Mouse (Mus musculus) stomach, embryonic 16.5 days (tissue): ENCODE measurements at regions not wholly inside any gene's neighbourhood (a gene's known extent, or its start where the extent isn't known, plus 50 kb on each side); places are given as distances from the start of the nearest gene placed in this dataset.

Experiments used
- ATAC-seq: fragments of 200-750 bp; cut with Nextera tagmentation; 2 replicates; pipeline ENCODE4 v1.8.0; 2017; ENCODE audit warnings: moderate number of reproducible peaks, moderate TSS enrichment; ENCODE audit not compliant: insufficient read depth, low FRiP score
- H3K27ac ChIP-seq: fragments of 300-500 bp; sonication (generic); 2 replicates; pipeline ENCODE4 v1.5.1; 2014; ENCODE audit warnings: low read length
- H3K27me3 ChIP-seq: fragments of 300-500 bp; sonication (generic); 2 replicates; pipeline ENCODE4 v1.6.1; 2014; ENCODE audit warnings: low read length, control low read depth, mixed read lengths; ENCODE audit not compliant: control insufficient read depth, insufficient read depth
- H3K36me3 ChIP-seq: fragments of 300-500 bp; sonication (generic); 2 replicates; pipeline ENCODE4 v1.6.1; 2014; ENCODE audit warnings: low read length; ENCODE audit not compliant: control insufficient read depth, insufficient read depth
- H3K4me1 ChIP-seq: fragments of 300-500 bp; sonication (generic); 2 replicates; pipeline ENCODE4 v1.6.1; 2014; ENCODE audit warnings: low read length, control low read depth, mixed read lengths; ENCODE audit not compliant: control insufficient read depth, insufficient read depth
- H3K4me2 ChIP-seq: fragments of 300-500 bp; sonication (generic); 2 replicates; pipeline ENCODE4 v1.6.1; 2014; ENCODE audit warnings: low read depth, low read length, mixed read lengths
- H3K4me3 ChIP-seq: fragments of 300-500 bp; sonication (generic); replicated peaks from 2 replicates; pipeline ENCODE4 v1.5.1; 2014; ENCODE audit warnings: mild to moderate bottlenecking, low read length
- H3K9ac ChIP-seq: fragments of 300-500 bp; sonication (generic); 2 replicates; pipeline ENCODE4 v1.6.1; 2014; ENCODE audit warnings: low read length
- H3K9me3 ChIP-seq: fragments of 300-500 bp; sonication (generic); replicated peaks from 2 replicates; pipeline ENCODE4 v1.6.1; 2016; ENCODE audit warnings: low read length, control low read depth; ENCODE audit not compliant: control insufficient read depth
- WGBS: fragments of 180-500 bp; shearing (Covaris S2); extraction: QIAGEN DNeasy Blood & Tissue Kit; methylation state at CpG from one replicate; pipeline ENCODE4 v1.1.7; 2014; 5-methylcytosine and 5-hydroxymethylcytosine counted together

DNA sequence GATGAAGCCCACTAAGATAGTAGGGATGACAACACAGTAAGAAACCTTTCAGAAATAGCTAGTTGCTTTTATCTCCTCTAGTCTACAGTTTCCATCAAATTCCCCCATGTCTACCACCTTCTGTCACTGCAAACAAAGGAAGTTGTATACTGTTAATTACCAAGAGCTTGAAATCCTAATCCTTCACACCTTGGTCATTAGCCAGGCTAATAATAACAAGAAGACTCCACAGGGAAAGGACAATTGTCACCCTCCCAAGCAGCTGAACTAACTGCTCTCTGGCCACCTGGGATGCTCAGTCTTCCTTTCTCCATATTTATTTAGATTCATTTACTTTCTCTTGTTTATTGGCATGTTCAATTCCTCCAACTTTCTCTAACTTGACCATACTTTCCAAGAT is 130.5 kb upstream of the Tll1 start:
- no peak overlapping the region for H3K27ac ChIP-seq
- H3K4me1 ChIP-seq, result no peaks in the 10 kb centered on the region
- no peaks in the 10 kb centered on the region for H3K36me3 ChIP-seq
- no peak overlapping the region for H3K4me3 ChIP-seq
- ATAC-seq, result no peak
- no peaks in the 10 kb centered on the region for H3K27me3 ChIP-seq
- H3K4me2 ChIP-seq, result no peak overlapping the region
- no peak overlapping the region for H3K9ac ChIP-seq
- no peaks in the 10 kb centered on the region for H3K9me3 ChIP-seq

DNA sequence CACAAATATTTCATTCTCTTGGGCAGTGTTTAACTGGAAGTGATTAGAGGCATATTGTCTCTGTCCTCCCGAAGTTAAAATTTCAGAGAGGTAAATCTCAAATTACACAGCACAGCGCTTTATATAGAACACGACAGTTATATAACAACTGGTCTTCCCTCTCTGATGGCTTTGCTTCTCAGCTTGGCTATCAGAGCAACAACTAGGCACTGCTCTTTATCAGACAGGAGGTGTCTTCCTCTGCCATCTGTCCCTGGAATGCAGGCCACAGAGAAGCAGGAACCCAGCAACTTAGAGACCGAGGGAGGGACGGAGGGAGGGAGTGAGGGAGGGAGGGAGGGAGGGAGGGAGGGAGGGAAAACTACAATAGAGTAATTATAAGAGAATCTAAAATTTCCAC is 129.4 kb upstream of the Tll1 start:
- Histone ChIP-seq H3K4me3 (no peak overlapping the region), H3K27me3 (no peaks in the 10 kb centered on the region), H3K9me3 (no peaks in the 10 kb centered on the region), H3K27ac (no peak overlapping the region), H3K4me1 (no peaks in the 10 kb centered on the region), H3K4me2 (no peak overlapping the region), H3K36me3 (no peaks in the 10 kb centered on the region), H3K9ac (no peak overlapping the region)
- ATAC-seq, result no peak
- 29% methylated on average over 5 of the region's 5 CpGs for WGBS

DNA sequence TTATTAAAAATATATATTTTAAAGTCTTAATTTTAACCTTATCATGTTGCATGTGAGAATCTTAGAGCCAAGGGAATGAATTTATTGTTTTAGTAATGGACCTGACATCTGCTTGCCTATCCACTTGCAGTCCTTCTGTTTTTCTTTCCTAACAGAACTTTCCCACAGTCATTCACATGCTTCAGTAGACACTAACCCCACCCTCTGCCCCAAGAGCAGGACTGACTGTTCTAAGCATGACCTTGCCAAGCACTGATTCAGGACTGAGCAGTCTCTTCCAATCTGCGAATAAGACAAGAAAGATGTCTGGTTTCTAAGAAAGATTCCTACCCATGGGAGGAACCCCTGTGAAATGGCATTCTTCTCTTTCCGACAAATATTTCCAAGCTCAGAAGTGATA is 117.9 kb upstream of the Tll1 start:
- H3K36me3 ChIP-seq, result no peaks in the 10 kb centered on the region
- no peaks in the 10 kb centered on the region for H3K27me3 ChIP-seq
- ATAC-seq, result no peak
- no peak overlapping the region for H3K4me3 ChIP-seq
- H3K4me2 ChIP-seq, result no peak overlapping the region
- no peak overlapping the region for H3K27ac ChIP-seq
- H3K4me1 ChIP-seq, result no peaks in the 10 kb centered on the region
- H3K9ac ChIP-seq, result no peak overlapping the region
- 84% methylated on average over 2 of the region's 2 CpGs for WGBS
- no peaks in the 10 kb centered on the region for H3K9me3 ChIP-seq

DNA sequence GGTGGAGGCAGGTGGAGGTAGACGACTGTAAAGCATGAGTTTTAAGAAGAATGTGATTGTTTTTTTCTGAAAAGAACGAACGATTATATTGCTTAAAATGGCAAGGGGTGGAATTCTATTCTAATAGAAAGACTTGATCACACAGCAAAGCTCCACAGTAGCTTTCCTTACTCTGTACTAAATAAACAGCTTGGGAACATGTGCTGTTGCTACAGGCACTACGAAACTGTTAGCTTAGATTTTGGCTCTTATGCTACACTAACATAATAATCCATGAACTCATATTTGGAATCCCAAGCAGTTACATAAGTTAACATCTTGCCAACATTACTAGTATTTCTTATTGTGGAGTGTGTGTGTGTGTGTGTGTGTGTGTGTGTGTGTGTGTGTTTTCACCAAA is 114.3 kb upstream of the Tll1 start:
- Histone ChIP-seq H3K9me3 (no peaks in the 10 kb centered on the region), H3K4me1 (no peaks in the 10 kb centered on the region), H3K27ac (no peak overlapping the region), H3K4me3 (no peak overlapping the region), H3K9ac (no peak overlapping the region), H3K4me2 (no peak overlapping the region), H3K36me3 (no peaks in the 10 kb centered on the region), H3K27me3 (no peaks in the 10 kb centered on the region)
- no peak for ATAC-seq
- WGBS, result 63% methylated on average over 4 of the region's 4 CpGs

DNA sequence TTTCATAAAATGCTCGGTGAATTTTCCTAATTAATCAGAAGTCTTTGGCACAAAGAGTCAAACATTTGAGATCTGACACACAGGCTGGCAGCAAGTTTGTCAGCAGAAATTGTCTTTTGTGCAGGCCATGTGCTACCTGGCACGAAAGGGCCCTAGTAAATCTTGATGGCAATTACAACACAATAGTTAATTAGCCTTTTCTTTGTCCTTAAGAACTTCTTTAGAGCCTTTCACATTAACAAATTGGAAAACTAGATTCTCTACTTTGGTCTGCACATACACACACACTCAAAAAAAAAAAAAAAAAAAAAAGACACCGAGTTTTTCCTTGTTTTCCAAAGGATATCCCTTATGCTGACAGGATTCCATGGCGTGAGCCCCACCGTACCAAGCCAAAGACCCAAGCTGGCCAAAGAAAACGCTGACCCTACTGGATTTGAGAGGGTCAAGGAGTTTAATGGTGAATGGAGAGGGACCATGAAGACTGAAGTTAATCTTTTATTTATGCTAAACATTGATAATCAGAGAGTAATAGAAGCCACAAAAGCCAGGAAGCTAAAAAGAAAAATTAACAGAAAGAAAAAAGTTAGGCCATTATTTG is 113.2 kb upstream of the Tll1 start:
- Histone ChIP-seq H3K9me3 (no peaks in the 10 kb centered on the region), H3K27me3 (no peaks in the 10 kb centered on the region), H3K4me3 (no peak overlapping the region), H3K27ac (no peak overlapping the region), H3K4me1 (no peaks in the 10 kb centered on the region), H3K9ac (no peak overlapping the region), H3K4me2 (no peak overlapping the region), H3K36me3 (no peaks in the 10 kb centered on the region)
- no peak for ATAC-seq
- 65% methylated on average over 6 of the region's 6 CpGs for WGBS

DNA sequence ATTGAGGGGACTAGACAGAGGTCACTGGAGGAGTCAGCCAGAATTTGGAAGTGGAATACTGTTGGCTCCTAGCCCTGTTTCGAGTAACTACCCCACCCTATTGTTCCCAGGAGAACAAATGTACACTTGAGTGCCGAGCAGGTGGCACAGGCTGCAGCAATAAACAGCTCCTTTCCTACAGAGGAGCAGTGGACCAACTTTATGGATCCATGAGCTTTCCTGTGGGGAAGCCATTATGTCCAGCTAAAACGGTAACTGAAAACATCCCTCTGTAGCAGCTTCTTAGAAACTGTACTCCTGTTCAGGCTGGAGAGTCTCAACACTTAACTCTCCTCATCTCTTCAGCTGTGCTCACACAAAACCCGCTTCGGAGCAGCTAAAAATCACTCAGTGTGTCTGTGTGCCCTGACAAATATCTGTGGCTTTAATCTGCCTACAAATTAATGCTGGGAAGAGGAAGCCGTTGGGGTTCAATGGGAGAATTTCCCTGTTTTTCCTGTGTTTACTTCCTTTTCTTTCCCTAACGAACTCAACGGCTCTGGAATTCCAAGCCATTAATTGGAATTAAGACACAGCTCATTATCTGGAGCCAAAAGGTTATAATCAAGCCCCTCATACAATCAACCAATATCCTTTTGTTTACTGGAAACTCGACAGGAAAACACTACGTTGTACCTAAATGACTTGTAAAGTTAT is 112.6 kb upstream of the Tll1 start:
- no peak overlapping the region for H3K9ac ChIP-seq
- no peak for ATAC-seq
- H3K36me3 ChIP-seq, result no peaks in the 10 kb centered on the region
- no peaks in the 10 kb centered on the region for H3K4me1 ChIP-seq
- H3K4me3 ChIP-seq, result no peak overlapping the region
- no peak overlapping the region for H3K27ac ChIP-seq
- no peaks in the 10 kb centered on the region for H3K27me3 ChIP-seq
- H3K9me3 ChIP-seq, result no peaks in the 10 kb centered on the region
- no peak overlapping the region for H3K4me2 ChIP-seq
- 55% methylated on average over 10 of the region's 10 CpGs for WGBS

DNA sequence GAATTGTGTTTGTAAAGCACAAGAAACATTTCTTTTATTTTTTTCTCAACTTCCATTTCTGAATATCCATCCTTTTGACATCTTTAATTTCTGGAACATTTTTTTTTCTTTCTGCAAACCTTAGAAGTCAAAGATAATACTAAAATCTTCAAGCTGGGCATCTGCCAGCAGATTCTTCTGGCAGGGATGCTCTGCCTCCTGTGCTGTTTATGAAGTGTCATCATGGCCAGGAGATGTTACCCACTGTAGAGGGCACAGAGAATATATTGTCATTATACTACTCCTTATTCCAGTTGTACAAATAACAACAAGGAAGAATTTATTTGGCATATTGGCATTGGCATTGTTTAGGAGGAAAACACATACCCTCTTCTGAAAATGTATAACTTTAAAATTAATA is 111.7 kb upstream of the Tll1 start:
- Histone ChIP-seq H3K4me3 (no peak overlapping the region), H3K27me3 (no peaks in the 10 kb centered on the region), H3K9ac (no peak overlapping the region), H3K4me2 (no peak overlapping the region), H3K9me3 (no peaks in the 10 kb centered on the region), H3K36me3 (no peaks in the 10 kb centered on the region), H3K4me1 (no peaks in the 10 kb centered on the region), H3K27ac (no peak overlapping the region)
- ATAC-seq, result no peak

DNA sequence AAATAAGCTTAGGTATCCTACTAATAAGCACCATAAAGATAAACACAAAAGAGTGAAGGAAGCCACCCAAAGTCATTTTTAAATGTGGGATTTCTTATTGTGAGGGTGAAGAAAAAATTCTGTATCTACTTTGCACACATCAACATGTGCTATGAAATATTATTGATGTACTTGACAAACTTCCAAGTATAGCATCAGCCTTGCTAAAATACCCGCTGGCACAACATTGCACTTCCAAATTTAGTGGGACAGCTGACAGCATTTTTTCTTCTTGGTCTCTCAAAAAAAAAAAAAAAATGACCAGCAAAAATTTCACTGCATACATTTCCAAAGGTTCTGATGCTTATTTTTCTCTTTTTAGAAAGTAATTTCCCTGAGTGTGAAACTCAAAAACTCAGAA is 101.9 kb upstream of the Tll1 start:
- H3K9ac ChIP-seq, result no peak overlapping the region
- no peak overlapping the region for H3K4me3 ChIP-seq
- no peak overlapping the region for H3K4me2 ChIP-seq
- no peaks in the 10 kb centered on the region for H3K9me3 ChIP-seq
- no peaks in the 10 kb centered on the region for H3K4me1 ChIP-seq
- WGBS, result 74% methylated on average over 1 of the region's 1 CpGs
- H3K27ac ChIP-seq, result no peak overlapping the region
- H3K36me3 ChIP-seq, result no peaks in the 10 kb centered on the region
- ATAC-seq, result no peak
- H3K27me3 ChIP-seq, result no peaks in the 10 kb centered on the region

DNA sequence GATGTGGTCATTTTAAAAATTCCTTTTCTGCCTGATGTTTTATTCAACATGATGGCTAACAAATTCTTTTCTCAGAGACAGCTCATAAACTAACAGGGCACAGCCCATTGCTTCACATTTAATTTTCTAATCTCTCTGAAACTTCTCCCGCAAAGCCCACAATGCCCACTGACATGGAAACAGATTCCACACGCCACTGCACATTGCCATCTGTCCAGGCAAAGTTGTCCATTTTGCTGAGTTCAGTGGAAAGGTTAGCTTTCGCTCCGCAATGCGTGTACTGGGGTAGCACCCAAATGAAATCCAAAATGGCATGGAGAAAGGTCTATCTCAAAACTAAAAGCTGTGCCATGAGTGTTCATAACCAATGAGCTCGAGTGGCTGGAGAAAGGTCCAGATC is 76.7 kb upstream of the Tll1 start:
- H3K36me3 ChIP-seq, result no peaks in the 10 kb centered on the region
- ATAC-seq, result no peak
- H3K4me1 ChIP-seq, result no peaks in the 10 kb centered on the region
- H3K27ac ChIP-seq, result no peak overlapping the region
- H3K4me3 ChIP-seq, result no peak overlapping the region
- no peak overlapping the region for H3K9ac ChIP-seq
- no peak overlapping the region for H3K4me2 ChIP-seq
- H3K9me3 ChIP-seq, result no peaks in the 10 kb centered on the region
- WGBS, result 87% methylated on average over 6 of the region's 6 CpGs
- no peaks in the 10 kb centered on the region for H3K27me3 ChIP-seq
